Mouse (Mus musculus): ENCODE measurements around the gene E130116L18Rik.
"Not testable (repeated sequence)": the region's sequence is repeated elsewhere in the genome, so short reads cannot be mapped to it uniquely, and the experiment has no call there.

The E130116L18Rik gene

GRCm38 (mm10) chr5:25222752-25223702 lies at the start of gene E130116L18Rik:
E130116L18Rik (minus strand) TSS chr5:25223153.
- in situ Hi-C loops (cut with MboI, MseI): loop anchor here (10.0 kb wide), 1 partner anchor 1188 kb away; the partner anchor contains the start of gene Fam126a

- in situ Hi-C loops (cut with MboI, MseI): no loop called here
Measured at GRCm38 (mm10) chr5:25268258-25268888, 45.4 kb upstream of the E130116L18Rik start.

GRCm38 (mm10) chr5:25262266-25262665 lies 39.3 kb upstream of the E130116L18Rik start:
- in situ Hi-C loops (cut with MboI, MseI): no loop called here

DNA sequence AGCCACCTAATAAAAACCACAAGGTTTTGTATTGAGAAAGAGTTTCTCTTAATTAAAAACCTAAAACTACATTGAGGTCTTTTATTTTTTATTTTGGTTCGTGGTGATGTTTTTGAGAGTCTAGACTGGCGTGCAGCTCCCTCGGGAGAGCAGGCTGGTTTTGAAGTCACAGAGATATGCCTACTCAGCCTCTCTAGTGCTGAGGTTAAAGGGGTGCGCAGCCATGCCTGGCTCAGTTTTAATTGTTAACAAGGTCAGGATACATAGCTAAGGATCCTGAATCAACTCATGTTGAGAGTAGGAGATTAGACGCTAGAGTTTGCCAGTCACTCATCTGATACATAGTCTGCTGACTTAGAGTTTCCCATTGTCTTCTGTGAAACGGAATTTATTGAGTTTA lies 38.5 kb upstream of the E130116L18Rik start:
- in situ Hi-C loops (cut with MboI, MseI): no loop called here

GRCm38 (mm10) chr5:25256686-25257085 lies 33.7 kb upstream of the E130116L18Rik start:
- in situ Hi-C loops (cut with MboI, MseI): no loop called here

GRCm38 (mm10) chr5:25254491-25254890 lies 31.5 kb upstream of the E130116L18Rik start:
- in situ Hi-C loops (cut with MboI, MseI): no loop called here

- in situ Hi-C loops (cut with MboI, MseI): no loop called here
Measured at GRCm38 (mm10) chr5:25252825-25253544, 30.0 kb upstream of the E130116L18Rik start.

DNA sequence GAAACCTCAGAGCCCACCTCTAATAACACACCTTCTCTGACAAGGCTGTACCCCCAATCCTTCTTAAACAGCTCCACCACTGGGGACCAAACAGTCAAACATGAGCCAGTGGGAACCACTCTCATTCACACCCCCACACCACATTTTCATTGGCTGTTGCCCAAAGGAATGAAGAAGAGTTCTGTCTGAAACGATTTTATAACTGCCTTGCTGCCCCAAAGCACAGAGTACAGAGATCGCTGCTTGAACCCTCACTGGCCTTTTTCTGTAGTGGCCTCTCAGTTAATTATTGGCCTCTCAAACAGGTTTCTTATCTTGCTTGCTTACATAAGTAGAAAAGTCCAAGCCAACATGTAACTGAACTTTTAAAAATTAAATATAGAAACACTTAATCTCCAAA lies 29.5 kb upstream of the E130116L18Rik start:
- in situ Hi-C loops (cut with MboI, MseI): no loop called here

- in situ Hi-C loops (cut with MboI, MseI): no loop called here
Measured at GRCm38 (mm10) chr5:25247036-25247435, 24.1 kb upstream of the E130116L18Rik start.

DNA sequence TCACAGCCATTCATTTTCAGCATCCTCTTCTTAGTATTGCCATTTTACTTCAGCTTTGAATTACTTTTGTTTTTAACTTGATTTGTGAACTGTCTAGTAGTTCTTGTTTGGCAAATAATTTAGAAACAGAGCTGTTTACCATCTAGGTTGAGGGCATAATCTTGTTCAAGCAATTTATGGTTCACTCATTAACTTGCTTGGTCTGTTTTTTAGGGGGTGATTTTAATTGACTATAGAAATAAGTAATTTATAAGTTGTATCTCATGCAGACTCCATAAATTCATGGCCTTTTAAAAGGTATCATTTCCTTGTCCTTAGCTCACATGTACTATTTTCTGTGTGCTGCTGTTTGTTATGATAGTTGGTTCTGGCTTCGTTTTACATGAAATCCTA lies 23.5 kb upstream of the E130116L18Rik start:
- in situ Hi-C loops (cut with MboI, MseI): no loop called here

DNA sequence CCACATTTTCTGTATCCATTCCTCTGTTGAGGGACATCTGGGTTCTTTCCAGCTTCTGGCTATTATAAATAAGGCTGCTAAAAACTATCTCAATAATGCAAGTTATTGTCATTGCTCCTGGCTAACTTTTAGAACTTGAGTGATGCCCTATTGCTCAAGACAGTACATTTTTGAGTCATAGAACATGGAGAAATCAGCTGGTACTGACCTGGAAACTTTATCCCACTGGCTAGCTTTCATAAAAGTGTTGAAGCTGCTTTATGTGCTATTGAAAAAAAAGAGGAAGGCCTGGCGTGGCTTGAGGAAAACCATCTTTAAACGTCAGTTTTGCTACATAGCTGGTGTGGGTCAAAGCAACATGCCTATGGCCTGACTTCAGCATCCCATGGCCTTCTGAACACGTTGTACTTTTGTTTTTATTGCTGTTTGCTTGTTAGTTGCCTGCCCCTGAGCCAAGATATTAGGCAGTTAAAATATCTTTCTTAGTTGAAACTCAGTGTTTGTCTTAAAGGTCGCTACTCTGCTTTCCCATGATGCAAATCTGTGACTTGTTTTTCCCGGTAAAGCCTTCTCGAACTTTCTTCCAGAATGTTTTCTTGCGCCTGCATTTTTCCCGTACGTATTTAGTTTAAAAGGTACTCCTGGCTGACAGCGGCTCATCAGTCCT lies 23.0 kb upstream of the E130116L18Rik start:
- in situ Hi-C loops (cut with MboI, MseI): no loop called here

DNA sequence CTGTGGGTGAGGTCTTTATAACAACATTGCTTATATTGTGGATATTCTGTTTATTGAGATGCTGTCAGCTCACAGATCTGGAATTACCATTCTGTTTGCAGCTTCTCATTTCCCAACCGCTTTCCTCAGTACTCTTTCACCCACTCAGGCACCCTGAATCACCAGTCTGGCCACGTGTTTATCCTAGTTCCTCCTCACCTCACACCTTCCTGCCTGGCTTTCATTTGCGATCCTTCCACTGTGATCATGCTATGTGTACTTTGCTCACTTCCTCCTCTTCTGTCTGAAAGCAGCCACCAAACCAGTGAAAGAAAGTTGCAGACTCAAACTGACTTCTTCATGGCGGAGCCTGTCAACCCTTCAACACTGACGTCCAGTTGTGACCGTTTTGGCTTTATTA lies 20.1 kb upstream of the E130116L18Rik start:
- in situ Hi-C loops (cut with MboI, MseI): no loop called here

DNA sequence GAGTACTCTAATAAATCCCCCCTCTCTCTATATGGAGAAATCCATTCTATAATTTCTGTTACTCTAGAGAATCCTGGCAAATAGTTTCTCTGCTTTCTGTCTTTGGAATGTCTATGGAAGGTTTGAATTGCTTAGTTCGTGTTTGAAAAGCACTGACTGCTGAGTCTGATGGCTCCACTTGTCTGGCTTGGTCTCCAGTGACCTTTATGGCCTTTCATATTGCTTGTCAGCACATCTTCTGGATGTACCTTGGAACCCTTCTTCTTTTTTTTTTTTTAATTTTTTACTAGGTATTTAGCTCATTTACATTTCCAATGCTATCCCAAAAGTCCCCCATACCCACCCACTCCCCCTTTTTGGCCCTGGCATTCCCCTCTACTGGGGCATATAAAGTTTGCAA lies 1.4 kb upstream of the E130116L18Rik start:
- in situ Hi-C loops (cut with MboI, MseI): loop anchor here (10.0 kb wide), 1 partner anchor 1190 kb away; the partner anchor contains the start of gene Fam126a

DNA sequence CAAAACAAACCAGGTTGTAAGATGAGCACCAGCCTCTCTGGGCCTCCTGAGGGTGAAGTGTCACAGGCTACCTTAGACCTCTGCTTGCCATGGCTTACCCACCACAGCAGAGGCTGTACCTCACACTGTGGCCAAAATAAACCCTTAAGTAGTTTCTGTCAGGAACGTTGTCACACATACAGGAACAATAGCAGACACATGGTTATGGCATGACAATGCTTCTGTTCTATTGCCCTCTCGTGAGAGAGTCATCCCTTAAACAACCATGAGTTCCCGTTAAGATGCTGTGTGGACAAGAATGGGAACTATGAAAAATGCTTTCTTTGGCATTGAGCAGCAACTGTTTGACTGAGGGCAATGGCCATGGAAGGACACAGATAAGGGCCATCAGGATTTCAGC lies 1.3 kb downstream of the E130116L18Rik start, which contains the start of gene Galnt11:
Galnt11 (plus strand) TSS at position 301 of the 400 bp plus-strand sequence.
- in situ Hi-C loops (cut with MboI, MseI): loop anchor here (10.0 kb wide), 1 partner anchor 1187 kb away; the partner anchor contains the start of gene Fam126a

DNA sequence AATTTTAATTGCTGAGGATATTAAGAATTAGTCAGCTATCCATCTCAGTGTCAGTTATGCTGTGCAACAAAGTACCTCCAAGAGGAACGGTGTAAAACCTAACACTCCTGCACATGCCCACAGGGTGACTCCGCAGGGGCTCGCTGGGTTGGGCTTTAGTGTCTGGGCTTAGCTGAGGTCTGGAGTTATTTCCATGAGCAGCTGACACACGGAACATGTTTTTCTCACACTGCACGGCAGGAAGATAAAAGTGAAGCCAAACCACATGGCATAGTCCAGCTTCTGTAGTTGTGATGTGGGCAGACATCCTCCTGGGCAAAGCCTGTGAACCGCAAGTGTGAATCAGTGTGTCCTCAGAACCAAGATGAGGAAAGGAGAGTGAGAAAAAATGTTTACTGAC lies 7.9 kb downstream of the E130116L18Rik start:
- in situ Hi-C loops (cut with MboI, MseI): no loop called here

- in situ Hi-C loops (cut with MboI, MseI): not testable (repeated sequence)
Measured at GRCm38 (mm10) chr5:25213216-25213615, 9.7 kb downstream of the E130116L18Rik start.

DNA sequence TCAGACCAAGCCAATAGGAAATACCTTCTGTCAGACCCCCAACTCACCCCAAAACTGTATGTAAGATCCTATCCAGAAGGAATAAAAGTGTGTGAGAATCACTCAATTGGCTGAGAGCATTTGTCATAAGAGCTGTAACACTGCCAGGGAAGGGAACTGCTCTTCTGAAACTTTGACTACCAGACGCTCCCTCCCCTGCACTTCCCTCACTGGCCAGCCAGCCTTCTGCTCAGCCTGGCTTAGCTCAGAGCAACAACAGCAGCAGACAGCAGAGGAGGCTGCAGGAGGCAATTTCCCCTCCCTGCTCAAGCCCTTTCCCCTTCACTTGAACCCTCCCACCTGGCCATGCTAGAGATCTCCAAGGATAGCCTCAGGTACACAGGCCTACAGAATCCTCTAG lies 11.1 kb downstream of the E130116L18Rik start:
- in situ Hi-C loops (cut with MboI, MseI): no loop called here

GRCm38 (mm10) chr5:25190521-25190920 lies 32.4 kb downstream of the E130116L18Rik start:
- in situ Hi-C loops (cut with MboI, MseI): loop anchor here (5.0 kb wide), 1 partner anchor 33 kb away; no protein-coding TSS in a partner anchor

DNA sequence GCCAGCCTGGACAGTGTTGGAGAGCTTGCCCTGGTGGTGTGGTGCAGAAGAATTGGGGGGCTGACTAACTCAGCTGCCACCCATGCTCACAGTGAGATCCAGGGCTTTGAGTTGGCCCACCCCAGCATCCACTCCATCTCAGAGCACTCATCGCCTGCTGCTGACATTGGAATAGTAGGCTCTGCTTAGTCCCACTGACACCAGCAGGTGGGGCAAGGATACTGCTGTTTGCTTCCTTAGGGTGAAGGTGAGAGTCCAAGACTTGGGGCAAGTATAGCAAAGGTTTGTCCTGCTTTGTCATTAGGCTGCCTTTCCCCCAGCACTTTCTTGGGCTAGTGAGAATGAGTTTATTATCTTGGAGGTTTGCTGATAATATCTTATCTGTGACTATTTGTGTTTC lies 34.2 kb downstream of the E130116L18Rik start:
- in situ Hi-C loops (cut with MboI, MseI): loop anchor here (10.0 kb wide), 1 partner anchor 636 kb away; no protein-coding TSS in a partner anchor

GRCm38 (mm10) chr5:25187727-25188126 lies 35.2 kb downstream of the E130116L18Rik start:
- in situ Hi-C loops (cut with MboI, MseI): loop anchor here (10.0 kb wide), 1 partner anchor 637 kb away; no protein-coding TSS in a partner anchor

DNA sequence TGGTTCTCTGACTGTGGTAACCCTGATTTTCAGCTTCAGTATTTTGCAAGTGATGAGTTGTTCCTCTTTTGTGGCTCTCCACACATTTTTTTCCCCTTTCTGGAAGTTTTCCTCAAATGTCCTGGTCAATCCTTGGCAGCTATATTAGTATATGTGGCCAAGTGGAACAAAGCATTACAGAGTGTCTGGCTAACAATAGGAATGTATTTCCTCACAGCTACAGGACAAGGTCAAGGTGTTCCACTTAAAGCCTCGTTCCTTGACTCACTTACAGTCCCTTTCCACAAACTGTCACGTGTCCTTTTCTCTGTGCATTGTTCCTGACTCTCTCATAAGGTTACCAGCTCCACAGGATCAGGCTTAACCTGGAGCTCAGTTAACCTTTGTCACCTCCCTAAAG lies 38.4 kb downstream of the E130116L18Rik start:
- in situ Hi-C loops (cut with MboI, MseI): loop anchor here (10.0 kb wide), 1 partner anchor 640 kb away; no protein-coding TSS in a partner anchor

All from regulatory T cell (primary cell).